Mouse (Mus musculus) T-cell, adult 2 months (primary cell): ENCODE results near the gene Trim21.
A peak's percentile ranks its signal among the peaks of the same experiment; 100 is the strongest.

ENCODE experiments used
- DNase-seq: peaks from one replicate; pipeline ENCODE4 v3.0.0; 2022; ENCODE audit warnings: low spot score

The Trim21 gene

GRCm38 (mm10) chr7:102564999-102565997 is at the start of gene Trim21:
Gene Trim21 (minus strand): TSS chr7:102565486.
- DNase-seq = peak; percentile 85

GRCm38 (mm10) chr7:102597378-102598031 is 32.2 kb upstream of the Trim21 start, which contains the start of gene Olfr552:
Gene Olfr552 (plus strand): TSS chr7:102597770.
- DNase-seq = no peak

DNA sequence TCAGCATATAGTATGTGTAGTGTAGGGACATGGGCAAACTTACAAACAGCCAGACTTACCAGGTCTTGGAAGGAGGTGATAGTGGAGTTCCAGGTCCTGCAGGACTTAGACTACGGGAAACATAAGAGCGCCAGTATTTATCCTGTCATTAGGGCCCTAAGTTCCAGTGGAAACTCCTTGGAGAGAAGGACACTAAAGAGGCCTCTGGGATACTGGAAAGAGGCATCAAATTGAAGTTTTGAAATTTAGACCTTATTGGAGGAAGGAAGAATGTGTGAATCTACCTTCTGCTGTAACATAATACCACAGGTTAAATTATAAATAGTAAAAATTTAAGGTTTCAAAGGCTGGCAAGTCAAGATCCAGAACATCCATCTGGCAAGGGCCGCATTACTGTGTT is 26.5 kb upstream of the Trim21 start, which contains the start of gene Olfr551:
Gene Olfr551, minus strand, starts transcription at position 101 of the 400 bp plus-strand sequence.
- no peak for DNase-seq

GRCm38 (mm10) chr7:102575998-102576397 is 10.7 kb upstream of the Trim21 start:
- no peak for DNase-seq

DNA sequence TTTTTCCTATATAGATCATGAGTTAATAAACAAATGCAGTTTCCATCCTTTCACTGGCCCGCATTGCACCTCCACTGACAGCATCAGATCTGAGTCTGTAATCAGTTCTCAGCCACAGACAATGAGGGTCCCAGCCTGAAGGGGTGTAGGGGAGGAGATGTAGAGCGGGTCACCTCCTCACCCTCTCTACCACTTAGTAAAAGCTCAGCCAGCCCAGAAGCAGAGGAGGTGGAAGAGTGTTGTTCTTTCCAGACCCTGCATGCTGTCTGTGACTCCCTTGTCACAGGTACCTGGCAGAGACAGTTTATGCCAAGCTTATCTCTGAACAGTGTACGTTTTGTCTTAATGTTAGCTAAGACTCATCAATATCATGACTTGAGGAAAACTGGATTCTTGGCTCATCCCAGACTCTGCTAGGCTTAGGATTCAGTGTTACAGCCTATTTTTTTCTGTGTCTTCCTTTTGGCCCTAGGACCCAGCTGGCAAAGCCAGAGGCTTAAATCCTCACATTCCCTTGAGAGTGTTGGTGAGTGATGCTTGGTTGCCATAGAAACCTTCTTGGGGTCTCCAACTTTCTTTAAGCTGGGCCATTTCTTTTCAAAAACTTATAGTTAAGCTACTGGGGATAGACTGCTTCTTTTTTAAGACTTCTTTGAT is 8.0 kb upstream of the Trim21 start:
- no peak for DNase-seq

GRCm38 (mm10) chr7:102571142-102571541 is 5.9 kb upstream of the Trim21 start, which contains the start of gene Olfr550:
Gene Olfr550 (plus strand): TSS chr7:102571442.
- no peak for DNase-seq

GRCm38 (mm10) chr7:102566219-102566618 is 933 bp upstream of the Trim21 start:
- no peak for DNase-seq

DNA sequence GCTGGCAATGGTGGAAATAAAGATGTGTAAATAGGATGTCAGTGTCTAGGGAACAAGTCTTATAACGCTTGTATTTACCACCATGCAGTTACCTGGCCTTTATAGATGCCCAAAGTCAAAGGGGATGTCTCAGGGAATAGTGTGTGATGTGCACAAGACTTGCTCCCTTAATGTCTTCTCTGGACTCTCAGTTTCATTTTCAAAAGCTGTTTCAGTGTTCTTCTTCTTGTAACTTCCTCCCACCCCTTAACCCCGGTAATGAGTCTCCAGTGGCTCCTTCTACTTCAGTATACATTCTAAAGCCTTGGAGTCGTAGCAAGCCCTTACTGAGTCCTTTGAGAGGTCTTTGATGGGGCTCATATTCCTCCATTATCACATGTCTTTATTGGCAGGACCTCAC is 12.0 kb downstream of the Trim21 start:
- no peak for DNase-seq

GRCm38 (mm10) chr7:102549570-102549969 is 15.7 kb downstream of the Trim21 start, which contains the start of gene Olfr549:
Gene Olfr549 (plus strand): TSS chr7:102549870.
- no peak for DNase-seq

DNA sequence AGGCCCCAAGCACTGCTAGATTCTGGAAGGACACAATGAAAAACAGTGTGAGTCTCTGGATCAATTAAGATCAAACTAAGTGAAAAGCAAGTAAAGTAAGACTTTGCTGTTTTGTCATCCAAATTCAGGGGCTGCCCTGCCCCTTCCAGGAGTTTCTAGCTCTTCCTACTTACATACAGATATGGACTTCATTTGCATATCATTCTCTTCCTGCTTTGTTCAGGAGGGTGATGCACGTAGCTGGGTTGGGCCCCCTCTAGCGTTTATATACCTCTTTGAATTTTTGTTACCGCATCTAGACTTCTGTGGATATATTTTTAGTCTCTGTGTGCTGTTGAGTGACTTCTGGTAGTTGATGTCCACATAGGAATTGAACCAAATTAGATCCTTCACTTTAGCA is 24.0 kb downstream of the Trim21 start:
- no peak for DNase-seq

- no peak for DNase-seq
Measured at GRCm38 (mm10) chr7:102540596-102540995, 24.7 kb downstream of the Trim21 start, which contains the start of gene Olfr548-ps1. Gene Olfr548-ps1 (plus strand): TSS chr7:102540896.

- DNase-seq = no peak
Measured at GRCm38 (mm10) chr7:102534449-102534848, 30.8 kb downstream of the Trim21 start, which contains the start of gene Olfr547. Gene Olfr547 (plus strand): TSS chr7:102534749.

GRCm38 (mm10) chr7:102529052-102529451 is 36.2 kb downstream of the Trim21 start:
- no peak for DNase-seq

DNA sequence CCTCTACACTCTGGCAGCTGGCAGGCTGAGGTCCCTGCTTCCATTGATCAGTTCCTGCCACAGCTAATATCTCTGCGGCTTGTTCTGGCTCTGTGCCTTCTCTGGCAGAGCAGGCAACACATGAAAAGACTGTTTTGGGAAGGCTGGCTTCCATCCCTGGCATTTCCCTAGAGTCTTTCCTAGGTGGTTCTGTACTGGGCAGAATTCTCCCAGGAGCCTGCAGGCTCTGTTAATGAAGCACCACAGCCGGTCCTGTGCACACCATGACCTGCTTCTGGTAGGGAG is 48.3 kb downstream of the Trim21 start:
- no peak for DNase-seq

DNA sequence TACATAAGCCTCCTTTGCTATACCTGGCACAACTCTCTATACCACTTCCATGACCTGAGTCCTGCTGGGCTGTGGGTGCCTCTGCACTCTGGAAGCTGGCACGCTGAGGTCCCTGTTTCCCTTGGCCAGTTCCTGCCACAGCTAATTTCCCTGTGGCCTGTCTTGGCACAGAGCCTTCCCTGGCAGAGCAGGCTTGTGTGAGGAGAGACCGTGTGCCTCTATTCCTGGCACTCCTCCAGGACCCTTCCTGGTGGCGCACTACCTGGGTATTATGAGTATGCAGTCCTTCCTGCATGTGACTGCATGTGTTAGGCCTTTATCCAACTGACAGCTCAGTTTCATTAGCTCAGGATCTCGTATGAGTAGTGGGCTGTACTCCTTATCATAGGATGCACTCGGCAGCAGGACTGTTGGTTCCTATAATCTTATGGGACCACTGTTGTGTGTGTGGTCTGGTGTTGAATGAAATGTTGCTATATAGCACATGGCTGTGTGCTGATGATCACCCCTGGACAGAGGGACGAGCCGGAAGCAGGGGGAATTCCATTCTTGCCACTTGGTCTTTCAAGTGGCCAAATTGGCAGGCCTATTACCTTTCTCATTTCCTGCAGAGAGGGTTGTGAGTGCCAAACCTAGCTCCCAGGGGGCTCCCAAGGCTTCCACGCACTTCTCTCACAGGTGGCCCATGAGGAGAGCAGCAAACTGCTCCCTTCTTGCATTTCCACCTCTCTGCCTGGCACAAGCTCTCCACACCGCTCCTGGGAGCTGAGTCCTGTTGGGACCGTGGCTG is 48.8 kb downstream of the Trim21 start:
- no peak for DNase-seq

DNA sequence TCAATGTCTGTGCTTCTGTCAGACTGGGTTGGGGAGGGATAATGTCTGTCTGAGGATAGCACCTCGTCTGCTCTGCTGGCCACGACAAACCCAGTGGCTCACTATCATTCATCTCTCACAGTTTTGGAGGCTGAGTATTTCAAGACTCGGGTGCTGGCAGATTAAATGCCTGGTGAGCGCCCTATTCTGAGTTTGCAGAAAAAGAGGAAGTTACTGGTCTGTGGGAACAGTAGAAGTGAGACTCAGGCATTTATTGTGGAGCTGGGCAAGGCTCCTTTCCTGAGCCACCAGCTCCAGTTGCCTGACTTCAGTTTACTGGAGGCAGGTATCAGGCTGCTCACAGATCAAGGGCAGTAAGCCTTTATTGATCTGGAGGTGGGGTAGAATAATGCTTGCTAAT is 51.1 kb downstream of the Trim21 start:
- no peak for DNase-seq

- peak; percentile 74 for DNase-seq
Measured at GRCm38 (mm10) chr7:102512814-102513435, 52.4 kb downstream of the Trim21 start.

DNA sequence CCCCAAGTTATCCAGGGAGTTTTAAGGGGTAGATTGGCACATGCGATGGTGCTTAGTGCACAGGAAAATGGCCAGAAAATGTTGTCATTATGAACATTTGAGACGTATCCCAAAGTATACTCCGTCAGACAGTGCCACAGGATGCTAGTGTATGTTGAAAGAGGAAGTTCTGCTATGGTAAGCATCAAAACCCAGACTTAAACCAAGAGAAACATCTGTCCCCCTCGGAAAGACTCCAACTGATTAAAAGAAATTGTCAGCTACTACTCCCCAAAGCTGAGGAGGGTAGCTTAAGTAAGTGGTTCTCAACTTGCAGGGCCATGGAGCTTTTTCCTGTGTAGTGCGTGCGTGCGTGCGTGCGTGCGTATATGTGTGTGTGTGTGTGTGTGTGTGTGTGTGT is 53.4 kb downstream of the Trim21 start:
- no peak for DNase-seq

DNA sequence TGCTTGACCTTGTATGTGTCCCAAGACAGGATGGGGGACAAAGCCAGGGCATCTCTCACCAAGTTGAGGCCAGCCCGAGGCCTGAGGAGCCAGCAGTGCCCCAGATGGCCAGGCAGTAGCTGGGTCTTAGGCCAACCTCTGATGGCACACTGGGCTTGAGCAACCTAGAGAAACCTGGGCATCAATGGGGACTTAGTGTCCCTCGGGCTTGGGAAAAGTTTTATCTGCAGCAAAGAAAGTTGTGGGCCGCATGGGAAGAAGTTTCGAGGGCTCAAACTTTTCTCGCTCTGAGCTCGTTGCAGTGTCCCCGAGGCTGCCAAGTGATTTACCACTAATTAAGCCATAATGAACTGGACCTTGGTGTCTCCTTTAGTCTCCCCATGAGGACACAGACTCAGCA is 55.6 kb downstream of the Trim21 start:
- no peak for DNase-seq

DNA sequence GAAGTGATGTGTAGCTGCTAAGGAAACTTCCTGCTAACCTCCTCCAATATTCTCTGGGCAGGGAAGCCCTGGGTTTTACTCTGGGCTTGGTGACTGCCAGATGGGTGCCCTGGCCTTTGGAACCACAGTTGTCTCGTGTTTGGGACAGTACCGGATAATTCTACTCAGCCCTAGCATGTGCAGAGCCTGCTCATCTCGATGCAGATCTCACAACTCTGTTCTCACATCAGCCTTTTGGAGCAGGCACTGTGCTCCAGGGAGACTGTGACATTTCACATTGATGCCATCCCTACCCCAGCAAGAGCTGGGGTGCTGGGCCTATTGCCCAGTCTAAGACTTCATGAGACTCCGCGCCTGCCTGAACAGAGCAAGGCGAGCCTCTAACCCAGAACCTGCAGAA is 56.6 kb downstream of the Trim21 start:
- no peak for DNase-seq

DNA sequence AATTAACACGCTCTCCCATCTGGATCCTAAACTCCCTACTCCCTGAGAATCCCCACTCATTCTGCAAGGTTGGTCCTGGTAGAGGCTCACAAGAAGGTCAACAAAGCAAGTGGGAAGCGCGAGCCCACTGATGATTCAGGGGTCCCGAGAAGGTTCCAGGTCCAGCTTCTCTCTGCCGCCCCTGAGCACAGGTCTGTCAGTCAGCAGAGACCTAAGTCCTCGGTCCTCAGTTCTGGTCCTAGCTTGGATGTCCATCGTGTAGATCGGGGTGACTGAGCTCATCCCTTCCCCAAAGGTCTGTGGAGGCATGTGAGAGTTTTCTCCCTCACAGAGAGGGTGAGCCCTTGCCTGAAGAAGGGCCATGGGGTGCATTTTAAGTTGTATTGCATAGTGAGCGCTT is 57.2 kb downstream of the Trim21 start:
- no peak for DNase-seq
